Mouse (Mus musculus) stomach, postnatal 0 days (tissue): ENCODE data around the gene Ccdc107.

Experiments
- CTCF ChIP-seq: IDR thresholded peaks from 2 replicates; pipeline ENCODE4 v1.5.1; 2016; ENCODE audit warnings: antibody characterized with exemption, low read depth, mild to moderate bottlenecking, moderate library complexity
- EP300 ChIP-seq: optimal IDR thresholded peaks from 2 replicates; pipeline ENCODE3; 2016; ENCODE audit warnings: antibody characterized with exemption

DNA sequence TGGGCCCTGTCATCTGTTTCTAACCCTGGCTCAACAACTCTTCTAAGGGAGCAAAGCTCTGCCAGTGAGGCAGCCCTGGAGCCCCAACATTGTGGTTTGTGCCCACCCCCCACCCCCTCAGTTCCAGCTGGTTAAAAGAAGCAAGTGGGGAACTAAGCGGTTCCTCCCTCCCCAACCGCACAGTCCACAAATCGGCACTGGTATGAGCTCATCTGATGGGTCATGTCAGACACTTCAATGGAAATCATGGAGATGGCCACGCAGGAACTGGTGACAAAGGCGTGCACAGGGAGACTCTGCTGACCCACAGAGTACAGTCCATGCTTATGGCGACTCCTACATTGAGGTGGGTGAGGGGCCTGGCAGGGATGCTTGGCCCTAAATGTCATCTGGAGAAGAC lies 26.8 kb upstream of the Ccdc107 start:
- TF ChIP-seq EP300 (no peak), CTCF (no peak)
